ENCODE assay signal across 8 mouse cellular contexts in the genomic region with DNA sequence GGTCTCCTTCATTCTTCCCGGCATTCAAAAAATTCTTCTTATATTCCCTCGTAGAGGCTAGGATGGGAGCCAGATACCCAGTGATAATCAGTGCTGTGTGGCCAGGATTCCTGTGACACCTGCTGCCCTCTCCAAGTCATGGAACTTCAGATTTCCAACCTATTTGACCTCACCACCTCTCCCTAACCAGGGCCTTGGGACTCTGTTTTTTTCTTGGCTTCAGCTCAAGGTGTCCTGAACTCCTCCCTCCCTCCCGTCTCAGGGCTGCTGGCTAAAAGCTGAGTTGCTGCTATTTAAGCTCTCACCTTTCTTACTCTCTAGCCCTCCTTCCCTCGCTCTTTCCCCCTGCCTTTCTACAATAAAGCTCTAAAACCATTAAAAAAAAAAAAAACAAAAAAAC. TPM values are rescaled to one million over a fixed set of nuclear protein-coding genes. Genes with fewer than 3 reads are reported as not detected.
DNase-seq lines count a peak whose midpoint lies in the region; ATAC-seq and TF ChIP-seq lines count a peak whose summit lies in the region.

No protein-coding gene starts in this region.

- peak overlapping the region; percentile 93 for H3K4me2 ChIP-seq in kidney, embryonic 16.5 days (replicated peaks; ENCODE audit: low read depth, low read length)
- H3K4me2 ChIP-seq in intestine, embryonic 15.5 days (replicated peaks), result peak overlapping the region; percentile 97
- peak overlapping the region; percentile 89 for H3K4me2 ChIP-seq in myocyte (ENCODE audit: low read depth)

- no peak for DNase-seq in kidney, postnatal 4 days
- no peak for DNase-seq in forebrain, embryonic 10.5 days (ENCODE audit: extremely low spot score, low spot score)
- DNase-seq in right cerebral cortex, postnatal 14 days, result no peak
- no peak for DNase-seq in cerebellum, postnatal 36 days

- 21% methylated on average over 4 of the region's 4 CpGs for WGBS in kidney, embryonic 16.5 days
- WGBS in forebrain, embryonic 10.5 days, result 26% methylated on average over 4 of the region's 4 CpGs
- WGBS in intestine, embryonic 15.5 days, result 22% methylated on average over 4 of the region's 4 CpGs

- peak overlapping the region; percentile 99 for H3K27ac ChIP-seq in kidney, embryonic 16.5 days (ENCODE audit: low read length)
- H3K27ac ChIP-seq in forebrain, embryonic 10.5 days, result peak overlapping the region; percentile 99
- 0 out of 2 replicates have a peak overlapping the region, but pooled peaks have one; percentile 97 for H3K27ac ChIP-seq in intestine, embryonic 15.5 days

- H3K27me3 ChIP-seq in kidney, embryonic 16.5 days (ENCODE audit: insufficient read depth, low read length), result no peaks in the 10 kb centered on the region
- H3K27me3 ChIP-seq in forebrain, embryonic 10.5 days (ENCODE audit: poor library complexity, severe bottlenecking), result peaks cover 8% of the 10 kb centered on the region; the same call in 1 of the 2 replicates
- no peaks in the 10 kb centered on the region for H3K27me3 ChIP-seq in intestine, embryonic 15.5 days (replicated peaks)
- H3K27me3 ChIP-seq in myocyte (ENCODE audit: control insufficient read depth, insufficient read depth, insufficient read length), result no peaks in the 10 kb centered on the region

- no peak for TF ChIP-seq POLR2A in myocyte (IDR thresholded peaks at IDR 0.05; ENCODE audit: insufficient read length, low read depth)

- peaks cover 13% of the 10 kb centered on the region for H3K36me3 ChIP-seq in kidney, embryonic 16.5 days (ENCODE audit: insufficient read depth, low read length)
- H3K36me3 ChIP-seq in forebrain, embryonic 10.5 days (replicated peaks), result peaks cover 24% of the 10 kb centered on the region
- H3K36me3 ChIP-seq in intestine, embryonic 15.5 days, result peaks cover 13% of the 10 kb centered on the region
- peaks cover 5% of the 10 kb centered on the region for H3K36me3 ChIP-seq in myocyte (ENCODE audit: control insufficient read depth, insufficient read depth)

- peak overlapping the region; percentile 51 for H3ac ChIP-seq in myocyte (ENCODE audit: control insufficient read depth, insufficient read length)

- peaks cover 31% of the 10 kb centered on the region for H3K4me1 ChIP-seq in kidney, embryonic 16.5 days (ENCODE audit: insufficient read depth, low read length)
- H3K4me1 ChIP-seq in forebrain, embryonic 10.5 days, result peaks cover 52% of the 10 kb centered on the region
- peaks cover 17% of the 10 kb centered on the region for H3K4me1 ChIP-seq in intestine, embryonic 15.5 days (replicated peaks)

- H3K9ac ChIP-seq in kidney, embryonic 16.5 days (replicated peaks; ENCODE audit: low read length), result peak overlapping the region; percentile 99
- H3K9ac ChIP-seq in intestine, embryonic 15.5 days, result peak overlapping the region; percentile 93; the same call in 1 of the 2 replicates

- H3K4me3 ChIP-seq in kidney, embryonic 16.5 days (ENCODE audit: low read length), result peak overlapping the region; percentile 88
- H3K4me3 ChIP-seq in forebrain, embryonic 10.5 days, result peak overlapping the region; percentile 99
- peak overlapping the region; percentile 91 for H3K4me3 ChIP-seq in intestine, embryonic 15.5 days (replicated peaks)
- H3K4me3 ChIP-seq in myocyte, result peak overlapping the region; percentile 85

- no peak for ATAC-seq in kidney, embryonic 16.5 days (ENCODE audit: low FRiP score, low TSS enrichment)
- ATAC-seq in intestine, embryonic 15.5 days, result no peak
- no peak for ATAC-seq in megakaryocyte progenitor cell, adult 5-6 weeks (replicated peaks; ENCODE audit: poor library complexity)

- no peaks in the 10 kb centered on the region for H3K9me3 ChIP-seq in kidney, embryonic 16.5 days (ENCODE audit: low read length)
- no peaks in the 10 kb centered on the region for H3K9me3 ChIP-seq in forebrain, embryonic 10.5 days
- no peaks in the 10 kb centered on the region for H3K9me3 ChIP-seq in intestine, embryonic 15.5 days

- H3K79me2 ChIP-seq in myocyte (ENCODE audit: control insufficient read depth, insufficient read depth), result no peaks in the 10 kb centered on the region

TF ChIP-seq in myocyte, 11 proteins besides CTCF, POLR2A, EP300 and RAD21:
- no peak for TF ChIP-seq POLR2AphosphoS2 (IDR thresholded peaks at IDR 0.05; ENCODE audit: insufficient read length, low read depth)
- no peak for TF ChIP-seq REST (IDR thresholded peaks at IDR 0.05; ENCODE audit: insufficient read depth, insufficient read length)
- no peak for TF ChIP-seq MAX (IDR thresholded peaks at IDR 0.05; ENCODE audit: low read depth)
- no peak for TF ChIP-seq E2F4 (IDR thresholded peaks at IDR 0.05; ENCODE audit: insufficient read depth)
- no peak for TF ChIP-seq USF1 (IDR thresholded peaks at IDR 0.05; ENCODE audit: low read depth)
- TF ChIP-seq TCF12 (IDR thresholded peaks at IDR 0.05; ENCODE audit: insufficient read depth, poor library complexity, severe bottlenecking), result no peak
- TF ChIP-seq CEBPB (IDR thresholded peaks at IDR 0.05; ENCODE audit: insufficient read depth, poor library complexity, severe bottlenecking), result no peak
- TF ChIP-seq SRF (IDR thresholded peaks at IDR 0.05; ENCODE audit: control insufficient read depth, insufficient read length, low read depth), result no peak
- TF ChIP-seq TCF3 (IDR thresholded peaks at IDR 0.05; ENCODE audit: insufficient read length, low read depth), result no peak
- no peak for TF ChIP-seq MYOD1 (IDR thresholded peaks at IDR 0.05; ENCODE audit: control insufficient read depth in 1 of 3, insufficient read length in 2 of 3, low read depth in 2 of 3)
- TF ChIP-seq MYOG (IDR thresholded peaks at IDR 0.05; ENCODE audit: control insufficient read depth in 1 of 3, insufficient read depth in 1 of 3, insufficient read length in 2 of 3, low read depth in 2 of 3), result no peak
TF ChIP-seq in myocyte: peak in this region for 0.

RNA-seq across cellular contexts. Expression of a gene that starts 0.9 kb away (rescaled TPM):
- polyA plus RNA-seq in kidney, embryonic 16.5 days (2015; fragmentation: Nextera tagmentation; extraction: Ambion mirVana), result 11.7 and 12.8 TPM in 2 replicates
- polyA plus RNA-seq in forebrain, embryonic 10.5 days (2016; fragmentation: Nextera tagmentation; extraction: Ambion mirVana), result 11.9 and 12.2 TPM in 2 replicates
- polyA plus RNA-seq in intestine, embryonic 15.5 days (2015; fragmentation: Nextera tagmentation; extraction: Ambion mirVana), result 7.7 and 7.9 TPM in 2 replicates
- polyA plus RNA-seq in myocyte (2012; fragmentation: generic; extraction: Trizol), result 3.0 TPM
- 1.9 and 3.0 TPM in 2 replicates for total RNA-seq in megakaryocyte progenitor cell, adult 5-6 weeks (2015)
- total RNA-seq in megakaryocyte progenitor cell, adult 5-6 weeks (2017), result 1.7 and 6.6 TPM in 2 replicates

RNA-seq across cellular contexts. Expression of a gene that starts 1.0 kb away (rescaled TPM):
- 11.4 and 12.8 TPM in 2 replicates for polyA plus RNA-seq in kidney, embryonic 16.5 days (2015; fragmentation: Nextera tagmentation; extraction: Ambion mirVana)
- polyA plus RNA-seq in forebrain, embryonic 10.5 days (2016; fragmentation: Nextera tagmentation; extraction: Ambion mirVana), result 14.3 and 14.8 TPM in 2 replicates
- polyA plus RNA-seq in intestine, embryonic 15.5 days (2015; fragmentation: Nextera tagmentation; extraction: Ambion mirVana), result 7.0 and 10.0 TPM in 2 replicates
- 42.2 TPM for polyA plus RNA-seq in myocyte (2012; fragmentation: generic; extraction: Trizol)
- total RNA-seq in megakaryocyte progenitor cell, adult 5-6 weeks (2015), result 9.5 and 11.0 TPM in 2 replicates
- 20.2 and 21.6 TPM in 2 replicates for total RNA-seq in megakaryocyte progenitor cell, adult 5-6 weeks (2017)

RNA-seq across cellular contexts. Expression of a gene that starts 4.5 kb away (rescaled TPM):
- 0.44 and 0.67 TPM in 2 replicates for polyA plus RNA-seq in kidney, embryonic 16.5 days (2015; fragmentation: Nextera tagmentation; extraction: Ambion mirVana)
- 0.84 and 1.3 TPM in 2 replicates for polyA plus RNA-seq in forebrain, embryonic 10.5 days (2016; fragmentation: Nextera tagmentation; extraction: Ambion mirVana)
- polyA plus RNA-seq in intestine, embryonic 15.5 days (2015; fragmentation: Nextera tagmentation; extraction: Ambion mirVana), result 4.8 and 5.9 TPM in 2 replicates
- polyA plus RNA-seq in myocyte (2012; fragmentation: generic; extraction: Trizol), result 1.4 TPM
- total RNA-seq in megakaryocyte progenitor cell, adult 5-6 weeks (2015), result 23.6 and 24.7 TPM in 2 replicates
- total RNA-seq in megakaryocyte progenitor cell, adult 5-6 weeks (2017), result 59.2 and 67.5 TPM in 2 replicates

RNA-seq across cellular contexts. Expression of a gene that starts 13.8 kb away (rescaled TPM):
- 85.2 and 86.4 TPM in 2 replicates for polyA plus RNA-seq in kidney, embryonic 16.5 days (2015; fragmentation: Nextera tagmentation; extraction: Ambion mirVana)
- 92.4 and 97.3 TPM in 2 replicates for polyA plus RNA-seq in forebrain, embryonic 10.5 days (2016; fragmentation: Nextera tagmentation; extraction: Ambion mirVana)
- 68.1 and 68.5 TPM in 2 replicates for polyA plus RNA-seq in intestine, embryonic 15.5 days (2015; fragmentation: Nextera tagmentation; extraction: Ambion mirVana)
- polyA plus RNA-seq in myocyte (2012; fragmentation: generic; extraction: Trizol), result 38.0 TPM
- total RNA-seq in megakaryocyte progenitor cell, adult 5-6 weeks (2015), result 106 and 114 TPM in 2 replicates
- 46.2 and 56.3 TPM in 2 replicates for total RNA-seq in megakaryocyte progenitor cell, adult 5-6 weeks (2017)

RNA-seq across cellular contexts. Expression of a gene that starts 18.7 kb away (rescaled TPM):
- 11.3 and 12.5 TPM in 2 replicates for polyA plus RNA-seq in kidney, embryonic 16.5 days (2015; fragmentation: Nextera tagmentation; extraction: Ambion mirVana)
- 4.8 and 6.7 TPM in 2 replicates for polyA plus RNA-seq in forebrain, embryonic 10.5 days (2016; fragmentation: Nextera tagmentation; extraction: Ambion mirVana)
- polyA plus RNA-seq in intestine, embryonic 15.5 days (2015; fragmentation: Nextera tagmentation; extraction: Ambion mirVana), result 5.2 and 5.5 TPM in 2 replicates
- polyA plus RNA-seq in myocyte (2012; fragmentation: generic; extraction: Trizol), result 24.5 TPM
- total RNA-seq in megakaryocyte progenitor cell, adult 5-6 weeks (2015), result 1.1 and 2.3 TPM in 2 replicates
- 0.88 and 1.9 TPM in 2 replicates for total RNA-seq in megakaryocyte progenitor cell, adult 5-6 weeks (2017)
